Mouse (Mus musculus): ENCODE results near the gene Cdkn1b.

Cdkn1b gene

GRCm38 (mm10) chr6:134903368-134903767, 16.8 kb upstream of the Cdkn1b start:
- DNase-seq (ENCODE audit: extremely low spot score, low read depth, low spot score), result no peak

DNA sequence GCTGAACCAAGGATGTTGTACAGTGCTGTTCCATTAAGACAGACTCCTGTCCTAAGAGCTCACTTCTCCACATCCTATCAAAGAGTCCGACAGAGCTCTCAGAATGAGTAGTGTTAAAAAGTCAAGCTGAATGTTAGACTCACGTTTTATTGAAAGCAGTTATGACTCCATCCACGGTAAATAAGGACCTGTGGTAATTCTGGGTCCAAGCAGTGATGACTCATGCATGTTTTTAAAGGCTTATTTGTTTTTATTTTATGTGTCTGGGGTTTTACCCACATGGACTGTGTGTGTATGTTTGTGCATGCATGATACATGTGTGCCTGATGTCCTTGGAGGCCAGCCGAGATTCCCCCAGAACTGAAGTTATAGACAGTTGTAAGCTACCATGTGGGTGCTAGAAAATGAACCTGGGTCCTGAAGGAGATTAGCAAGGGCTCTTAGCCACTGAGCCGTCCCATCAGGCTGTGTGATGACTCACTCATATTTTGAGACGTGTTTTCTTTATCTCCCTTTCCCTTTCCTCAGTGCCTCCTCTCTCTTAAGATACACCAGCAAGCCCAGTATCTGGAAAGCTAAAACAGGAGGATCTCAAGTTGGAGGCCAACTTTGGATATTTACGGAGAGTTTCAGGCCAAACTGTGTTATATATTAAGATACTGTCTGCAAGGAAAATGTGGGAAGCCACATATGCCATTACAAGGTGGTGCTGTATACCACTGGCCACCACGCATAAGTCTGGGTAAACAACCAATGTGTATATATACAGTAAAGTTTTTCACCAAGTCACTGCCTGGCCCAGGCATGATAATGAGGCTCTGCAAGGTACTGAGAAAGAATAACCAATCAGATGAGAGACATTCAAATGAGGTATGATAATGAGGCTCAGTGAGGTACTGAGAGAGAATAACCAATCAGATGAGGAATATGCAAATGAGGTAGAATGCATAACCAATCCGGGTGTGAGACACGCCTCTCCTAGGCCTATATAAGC, 16.0 kb upstream of the Cdkn1b start:
- no peak for DNase-seq (ENCODE audit: extremely low spot score, low read depth, low spot score)

DNA sequence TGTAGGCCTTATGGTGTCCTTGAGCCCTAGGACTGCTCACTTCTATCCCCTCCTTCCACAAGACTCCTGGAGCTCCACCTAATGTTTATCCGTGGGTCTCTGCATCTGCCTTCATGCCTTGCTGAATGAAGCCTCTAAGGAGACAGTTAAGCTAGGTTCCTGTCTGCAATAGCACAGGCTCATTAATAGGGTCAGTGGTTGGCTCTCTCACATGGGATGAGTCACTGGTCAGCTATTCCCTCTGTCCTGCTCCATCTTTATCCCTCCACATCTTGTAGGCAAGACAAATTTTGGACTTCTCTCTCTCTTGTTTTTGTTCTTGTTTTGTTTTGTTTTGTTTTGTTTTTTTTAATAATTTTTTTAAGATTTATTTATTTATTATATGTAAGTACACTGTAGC, 14.4 kb upstream of the Cdkn1b start:
- DNase-seq (ENCODE audit: extremely low spot score, low read depth, low spot score), result no peak

DNA sequence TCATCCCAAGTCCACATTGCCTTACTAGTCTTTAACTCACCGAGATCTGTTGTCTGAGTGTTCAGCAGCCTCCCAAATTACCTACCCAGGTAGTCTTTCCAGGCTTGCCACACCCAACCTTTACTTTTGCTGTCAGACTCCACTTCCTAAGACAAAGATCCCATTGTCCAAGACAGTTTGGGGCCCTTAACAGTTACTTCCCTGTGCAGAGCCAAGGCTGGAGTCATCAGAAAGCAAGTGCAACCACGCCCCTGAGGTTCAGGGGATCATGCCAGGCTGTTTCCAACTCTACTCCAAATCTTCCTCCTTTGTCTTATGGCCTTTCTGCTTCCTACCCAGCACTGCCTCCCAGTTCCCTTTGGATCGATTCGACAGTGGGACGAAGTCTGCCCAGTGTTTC, 5.7 kb upstream of the Cdkn1b start:
- DNase-seq (ENCODE audit: extremely low spot score, low read depth, low spot score), result no peak

GRCm38 (mm10) chr6:134916641-134917040, 3.6 kb upstream of the Cdkn1b start:
- no peak for DNase-seq (ENCODE audit: extremely low spot score, low read depth, low spot score)

DNA sequence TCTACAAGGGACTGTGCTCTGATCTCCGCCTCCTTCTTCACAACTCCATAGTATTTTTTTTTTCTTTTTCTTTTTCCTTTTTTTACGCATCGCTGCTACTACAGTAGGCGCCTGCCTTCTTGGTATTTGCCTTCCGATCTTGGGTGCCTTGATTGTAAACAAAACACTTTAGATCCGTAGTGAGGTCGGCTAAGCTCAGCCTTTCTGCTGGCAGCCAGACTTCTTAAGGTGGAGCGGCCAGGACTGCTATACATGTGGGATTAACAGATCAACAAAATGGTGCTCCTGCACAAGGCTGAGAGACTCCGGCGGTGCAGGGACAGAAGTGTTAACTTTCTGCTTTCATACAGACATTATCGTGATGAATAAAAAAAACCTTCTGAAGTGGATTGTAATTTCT, 3.1 kb upstream of the Cdkn1b start:
- no peak for DNase-seq (ENCODE audit: extremely low spot score, low read depth, low spot score)

GRCm38 (mm10) chr6:134918769-134919168, 1.4 kb upstream of the Cdkn1b start:
- DNase-seq (ENCODE audit: extremely low spot score, low read depth, low spot score), result no peak

- DNase-seq (ENCODE audit: extremely low spot score, low read depth, low spot score), result no peak
Measured at GRCm38 (mm10) chr6:134919511-134920189, 551 bp upstream of the Cdkn1b start.

- DNase-seq (ENCODE audit: extremely low spot score, low read depth, low spot score), result no peak
Measured at GRCm38 (mm10) chr6:134921014-134921694, 953 bp downstream of the Cdkn1b start.

DNA sequence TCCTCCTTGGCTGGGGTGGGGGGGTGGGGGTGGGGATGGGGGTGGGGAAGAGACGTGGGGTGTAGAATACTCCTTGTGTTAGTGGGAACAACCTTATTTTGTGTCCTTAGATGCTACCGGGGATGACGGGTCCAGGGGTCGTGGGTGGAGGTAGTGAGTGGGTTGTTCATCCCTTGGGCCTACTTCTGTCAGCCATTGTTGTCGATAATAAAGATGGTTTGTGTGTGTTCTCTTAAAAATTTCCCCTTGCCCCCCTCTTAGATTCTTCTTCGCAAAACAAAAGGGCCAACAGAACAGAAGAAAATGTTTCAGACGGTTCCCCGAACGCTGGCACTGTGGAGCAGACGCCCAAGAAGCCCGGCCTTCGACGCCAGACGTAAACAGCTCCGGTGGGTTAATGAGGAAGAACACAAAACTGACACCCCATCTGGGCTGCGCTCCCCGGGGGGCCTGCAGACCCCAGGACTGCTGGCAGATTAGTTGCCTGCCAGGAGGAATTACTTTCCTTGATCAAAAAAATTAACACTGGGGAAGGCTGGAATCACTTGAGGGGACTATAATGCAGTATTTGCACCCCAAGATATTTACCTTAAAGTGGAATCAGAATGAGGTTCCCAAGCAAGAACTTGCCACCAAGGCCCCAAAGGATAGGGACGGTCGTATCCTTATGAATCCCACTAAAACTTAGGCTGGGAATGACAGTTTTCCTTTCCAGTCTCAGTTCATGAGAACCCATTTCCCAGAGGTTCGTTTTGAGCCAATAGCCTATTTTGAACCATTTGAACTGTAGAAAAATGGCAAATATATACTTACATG, 1.7 kb downstream of the Cdkn1b start:
- DNase-seq (ENCODE audit: extremely low spot score, low read depth, low spot score), result no peak

GRCm38 (mm10) chr6:134922511-134923195, 2.5 kb downstream of the Cdkn1b start:
- DNase-seq (ENCODE audit: extremely low spot score, low read depth, low spot score), result no peak

DNA sequence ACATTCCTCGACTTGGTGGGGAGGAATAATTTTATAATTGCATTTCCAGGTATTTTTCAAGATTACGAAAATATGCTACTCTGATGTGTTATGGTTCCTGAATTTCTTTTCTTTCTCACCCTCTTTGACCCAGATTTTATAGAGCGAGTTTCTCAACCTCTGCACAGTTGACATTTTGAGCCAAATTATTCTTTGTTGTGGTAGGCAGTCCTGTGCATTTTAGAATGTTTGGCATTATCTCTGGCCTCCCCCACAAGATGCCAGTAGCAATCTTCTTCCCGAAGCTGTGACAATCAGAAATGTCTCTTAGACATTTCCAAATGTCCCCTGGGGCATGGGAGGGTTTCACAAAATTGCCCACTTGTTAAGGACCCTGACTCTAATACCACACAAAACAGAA, 3.5 kb downstream of the Cdkn1b start:
- DNase-seq (ENCODE audit: extremely low spot score, low read depth, low spot score), result no peak

DNA sequence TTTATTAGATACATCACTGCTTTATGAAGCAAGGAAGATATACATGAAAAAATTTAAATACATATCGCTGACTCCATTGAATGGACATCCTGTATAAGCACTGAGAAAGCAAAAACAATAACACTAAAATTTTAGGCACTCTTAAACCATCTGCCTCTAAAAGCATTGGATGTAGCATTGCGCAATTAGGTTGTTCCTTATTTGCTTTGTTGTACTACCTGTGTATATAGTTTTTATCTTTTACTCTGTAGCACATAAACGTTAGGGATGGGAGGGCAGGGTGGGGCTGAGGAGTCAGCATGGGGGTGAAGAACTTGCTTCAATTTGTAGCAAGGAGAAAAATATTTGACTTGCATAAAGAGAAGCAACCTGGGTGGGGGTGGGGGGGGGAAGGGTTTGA, 4.1 kb downstream of the Cdkn1b start:
- DNase-seq (ENCODE audit: extremely low spot score, low read depth, low spot score), result no peak

DNA sequence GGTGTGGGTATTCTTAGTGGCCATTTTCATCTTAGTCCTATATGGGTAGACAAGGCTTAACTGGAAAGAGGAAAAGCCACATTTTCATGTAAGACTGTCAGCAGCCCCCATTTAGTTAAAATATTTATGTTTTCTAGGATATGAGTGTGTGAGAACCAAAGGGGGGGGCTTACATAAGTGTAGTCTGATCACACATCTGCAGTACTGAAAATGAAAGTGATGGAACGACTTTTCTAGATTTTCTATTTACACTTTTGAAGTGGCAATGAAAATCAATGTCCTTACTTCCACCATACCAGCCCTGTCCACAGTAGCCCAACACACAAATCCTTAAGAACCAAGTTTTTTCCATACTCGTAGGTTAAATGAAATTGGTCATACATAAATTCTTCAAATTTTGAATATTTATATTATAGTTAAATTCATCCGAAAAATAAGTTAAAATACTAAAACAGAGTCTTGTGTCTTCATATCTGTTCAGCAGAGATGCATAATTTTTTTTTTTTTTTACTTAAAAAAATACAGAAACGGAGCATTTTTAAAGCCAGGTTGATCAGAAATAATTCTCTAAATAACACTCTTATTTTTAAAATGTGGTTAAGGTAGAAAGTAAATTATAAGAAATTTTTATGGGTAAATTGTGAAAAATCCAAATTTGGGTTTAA, 5.6 kb downstream of the Cdkn1b start:
- no peak for DNase-seq (ENCODE audit: extremely low spot score, low read depth, low spot score)

GRCm38 (mm10) chr6:134926338-134926705, 6.1 kb downstream of the Cdkn1b start:
- DNase-seq (ENCODE audit: extremely low spot score, low read depth, low spot score), result no peak

DNA sequence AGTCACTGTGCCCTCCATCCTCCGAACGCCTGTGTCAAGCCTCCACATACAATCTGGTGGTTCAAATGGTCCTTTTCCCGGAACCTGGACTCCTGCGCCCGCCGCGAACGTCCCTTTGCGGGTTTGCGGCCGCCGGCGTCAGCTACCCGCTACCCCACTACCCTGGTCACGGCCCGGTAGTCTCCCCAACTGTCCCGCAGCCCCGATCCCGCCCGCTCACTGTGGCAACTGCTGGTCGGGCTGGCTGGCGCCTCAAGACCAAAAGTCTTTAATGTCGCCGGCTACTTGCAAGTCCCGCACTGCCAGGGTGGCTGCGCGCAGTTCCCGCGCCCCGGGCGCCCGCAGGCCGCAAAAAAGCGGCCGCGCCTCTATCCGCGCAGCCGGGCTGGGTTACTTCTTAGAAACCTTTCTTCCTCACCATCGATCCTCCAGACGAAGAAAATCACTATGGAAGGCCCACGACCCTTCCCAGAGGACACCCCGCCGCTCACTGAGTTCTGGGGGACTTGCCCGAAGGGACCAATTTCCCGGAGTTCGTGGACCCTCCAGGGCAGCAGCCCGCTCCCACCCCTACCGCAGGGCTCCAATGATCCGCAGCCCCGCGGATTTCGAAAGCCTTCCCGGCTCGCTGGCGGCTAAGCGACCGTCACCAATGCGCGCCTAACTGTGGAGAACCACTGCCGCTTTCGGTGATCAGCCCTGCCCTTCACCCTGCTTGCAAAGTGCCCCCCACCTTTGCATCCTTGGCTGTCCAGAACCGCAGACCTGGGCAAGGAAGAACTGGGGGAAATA, 6.8 kb downstream of the Cdkn1b start:
- no peak for DNase-seq (ENCODE audit: extremely low spot score, low read depth, low spot score)

DNA sequence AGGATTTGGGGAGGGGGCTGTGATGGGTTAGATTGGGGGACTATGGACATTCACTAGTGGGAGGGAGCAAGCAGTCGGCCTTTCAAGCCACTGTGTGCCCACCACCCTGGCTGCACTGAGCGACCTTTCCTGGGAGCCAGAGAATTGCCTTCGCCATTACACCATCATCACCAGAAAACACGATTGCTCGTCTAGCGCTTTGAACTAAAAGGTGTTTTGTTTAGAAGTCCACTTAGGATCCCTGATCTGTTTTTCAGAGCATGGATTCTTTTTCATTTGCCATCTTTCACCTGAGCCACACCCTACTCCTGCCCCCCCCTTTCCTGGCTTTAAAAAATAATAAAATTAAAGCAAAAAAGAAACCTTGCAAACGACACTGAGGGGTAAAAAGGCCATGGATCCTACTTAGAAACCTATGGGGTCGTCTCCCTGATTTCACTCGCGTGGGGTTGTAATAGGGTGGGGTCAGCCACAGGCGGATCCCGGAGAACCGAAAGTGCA, 7.4 kb downstream of the Cdkn1b start:
- DNase-seq (ENCODE audit: extremely low spot score, low read depth, low spot score), result no peak

GRCm38 (mm10) chr6:134928096-134928888, 8.1 kb downstream of the Cdkn1b start:
- DNase-seq (ENCODE audit: extremely low spot score, low read depth, low spot score), result peak; percentile 96
